Mouse (Mus musculus) c-Kit-positive CD71-positive TER-119-negative erythroid progenitor cells, embryonic 14.5 days (primary cell): ENCODE results near the gene Slc48a1.

Source experiments
- DNase-seq: peaks from one replicate; pipeline ENCODE4 v3.0.0-alpha.2; 2013; ENCODE audit warnings: low read depth

The Slc48a1 gene

DNA sequence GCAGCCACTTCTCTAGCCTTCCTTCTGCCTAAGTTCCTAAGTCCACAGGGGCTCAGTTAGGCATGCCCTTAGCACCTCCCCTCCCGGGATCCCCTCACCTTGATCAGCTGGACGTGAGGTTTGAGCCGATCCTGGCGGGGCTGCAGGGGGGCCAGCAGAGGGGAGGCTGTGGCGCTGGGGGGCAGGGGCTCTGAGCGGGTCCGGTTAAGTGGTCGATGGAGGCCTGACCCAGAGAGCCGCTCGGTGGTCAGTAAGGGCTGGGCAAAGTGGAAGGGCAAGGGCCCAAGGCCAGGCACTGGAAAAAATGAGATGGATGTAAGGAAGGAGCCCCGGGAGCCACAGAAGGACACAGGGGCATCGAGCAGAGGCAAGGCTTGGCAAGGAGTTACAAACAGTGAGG, 29.5 kb downstream of the Slc48a1 start:
- no peak for DNase-seq

DNA sequence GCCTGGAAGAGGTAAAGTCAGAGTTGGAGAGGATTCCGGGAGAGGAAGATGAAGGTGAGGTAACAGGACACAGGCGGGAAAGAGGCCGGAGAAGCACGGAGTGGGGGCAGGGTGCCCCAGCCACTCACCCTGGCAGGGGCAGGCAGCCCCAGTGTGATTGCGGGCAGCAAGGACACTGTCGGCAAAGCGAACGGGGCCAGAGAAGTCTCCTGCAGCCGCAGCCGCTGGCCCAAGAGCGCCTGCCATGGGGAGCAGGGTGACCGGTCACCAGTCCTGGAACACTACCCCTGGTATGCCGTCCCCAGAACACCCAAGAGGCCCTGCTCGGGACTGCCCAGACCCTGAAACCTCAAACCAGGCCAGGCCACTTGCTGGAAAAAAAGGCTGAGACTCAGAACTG, 30.2 kb downstream of the Slc48a1 start:
- no peak for DNase-seq

DNA sequence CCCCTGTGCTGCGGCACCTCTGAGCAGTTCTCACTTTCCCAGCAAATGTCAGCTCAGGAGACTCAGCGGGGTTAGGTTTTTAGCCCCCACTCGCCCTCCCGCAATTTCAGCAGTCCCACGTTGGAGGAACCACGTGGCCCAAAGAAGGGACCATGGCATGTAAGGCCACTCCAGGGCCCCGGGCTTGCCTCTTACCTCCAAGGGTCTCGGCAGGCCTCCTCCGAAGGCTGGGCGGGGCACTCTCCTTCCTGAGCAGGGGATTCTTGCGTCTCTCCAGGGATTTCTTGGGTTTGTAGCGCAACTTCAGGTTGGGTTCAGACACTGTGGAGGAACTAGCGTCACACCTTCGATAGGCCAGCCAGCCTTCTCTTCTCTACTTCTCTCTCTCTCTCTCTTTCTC, 30.9 kb downstream of the Slc48a1 start:
- DNase-seq, result no peak

DNA sequence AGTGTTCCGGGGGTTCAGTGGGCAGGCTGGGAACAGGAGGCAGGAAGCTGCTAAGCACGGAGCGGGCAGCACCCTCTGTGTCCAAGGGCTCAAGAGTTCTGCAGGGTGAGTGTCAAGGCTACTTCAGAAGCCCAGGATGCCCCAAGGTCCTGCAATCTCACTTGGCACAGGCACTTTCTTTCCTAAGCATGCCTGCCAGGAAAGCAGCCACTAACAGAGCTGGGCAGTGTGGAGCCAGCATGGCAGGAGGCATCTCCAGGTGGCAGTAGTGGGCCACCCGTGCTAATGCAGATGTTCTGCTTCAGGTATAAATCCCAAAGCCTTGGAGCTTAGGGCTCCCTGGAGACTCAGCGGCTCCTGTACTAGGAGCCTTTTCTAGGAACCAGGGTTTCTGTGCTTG, 31.6 kb downstream of the Slc48a1 start:
- no peak for DNase-seq

DNA sequence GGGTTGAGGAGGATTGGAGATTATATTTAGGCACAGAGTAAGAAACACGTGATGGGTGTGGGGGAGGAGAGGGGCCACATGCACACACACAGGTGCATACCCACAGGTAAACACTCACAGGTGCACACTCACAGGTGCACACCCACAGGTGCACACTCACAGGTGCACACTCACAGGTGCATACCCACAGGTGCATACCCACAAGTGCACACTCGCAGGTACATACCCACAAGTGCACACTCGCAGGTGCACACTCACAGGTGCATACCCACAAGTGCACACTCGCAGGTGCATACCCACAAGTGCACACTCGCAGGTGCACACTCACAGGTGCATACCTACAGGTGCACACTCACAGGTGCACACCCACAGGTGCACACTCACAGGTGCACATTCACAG, 32.1 kb downstream of the Slc48a1 start:
- no peak for DNase-seq

DNA sequence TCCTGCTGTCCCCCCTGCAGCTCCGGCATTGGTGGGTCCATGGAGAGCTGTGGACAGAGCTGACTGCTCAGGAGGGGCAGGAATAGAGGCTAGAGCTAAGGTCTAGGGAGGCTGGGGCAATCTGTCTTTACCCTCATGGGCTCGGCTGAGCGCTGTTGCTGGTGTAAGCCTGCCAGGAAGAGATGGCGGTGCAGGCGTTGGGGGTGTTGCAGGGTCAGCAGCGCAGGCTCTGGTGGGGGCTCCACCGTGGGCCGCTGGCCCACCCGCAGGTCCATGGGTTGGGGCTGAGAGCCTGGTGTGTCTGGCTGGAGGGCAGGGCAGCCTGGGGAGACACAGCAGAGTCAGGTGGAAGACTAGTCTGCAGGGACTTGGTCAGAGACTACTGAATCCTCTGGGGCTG, 33.0 kb downstream of the Slc48a1 start:
- DNase-seq, result no peak

DNA sequence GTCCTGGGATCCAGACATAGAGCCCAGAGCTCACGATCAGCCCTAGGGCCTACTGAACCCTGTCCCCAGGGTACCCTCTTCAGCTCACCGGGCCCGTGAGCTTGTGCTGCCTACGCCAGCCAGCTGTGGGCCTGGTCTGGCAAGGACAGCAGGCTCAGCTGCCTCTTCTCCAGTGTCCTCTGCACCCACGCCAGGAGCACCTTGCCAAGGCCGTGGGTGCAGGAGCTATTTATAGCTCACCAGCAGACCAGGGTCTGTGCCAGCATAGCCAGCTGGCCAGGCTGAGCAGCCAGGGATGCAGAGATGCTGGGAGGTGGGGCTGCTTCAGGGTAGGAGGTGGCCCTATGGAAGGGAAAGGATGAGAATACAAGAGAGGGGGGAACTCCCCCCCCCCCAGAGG, 33.8 kb downstream of the Slc48a1 start:
- DNase-seq, result no peak

DNA sequence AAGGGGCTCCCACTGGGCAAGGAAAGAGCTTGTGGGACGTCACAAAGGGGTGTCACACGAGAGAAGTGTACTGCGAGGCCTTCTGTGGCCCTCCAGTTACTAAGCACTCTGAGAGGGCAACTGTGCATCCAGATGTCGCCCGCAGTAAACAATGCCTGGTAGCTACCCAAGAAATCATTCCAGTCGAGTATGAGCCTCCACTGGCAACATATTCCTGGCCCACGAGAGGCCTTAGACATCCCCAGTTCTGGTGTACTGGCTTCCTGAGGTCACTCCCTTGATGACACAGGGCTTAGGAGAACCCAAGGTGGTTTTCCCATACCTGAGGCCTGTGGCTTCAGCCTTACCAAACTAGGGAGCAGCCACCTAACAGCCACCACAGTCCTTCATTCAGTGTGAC, 34.6 kb downstream of the Slc48a1 start:
- no peak for DNase-seq

DNA sequence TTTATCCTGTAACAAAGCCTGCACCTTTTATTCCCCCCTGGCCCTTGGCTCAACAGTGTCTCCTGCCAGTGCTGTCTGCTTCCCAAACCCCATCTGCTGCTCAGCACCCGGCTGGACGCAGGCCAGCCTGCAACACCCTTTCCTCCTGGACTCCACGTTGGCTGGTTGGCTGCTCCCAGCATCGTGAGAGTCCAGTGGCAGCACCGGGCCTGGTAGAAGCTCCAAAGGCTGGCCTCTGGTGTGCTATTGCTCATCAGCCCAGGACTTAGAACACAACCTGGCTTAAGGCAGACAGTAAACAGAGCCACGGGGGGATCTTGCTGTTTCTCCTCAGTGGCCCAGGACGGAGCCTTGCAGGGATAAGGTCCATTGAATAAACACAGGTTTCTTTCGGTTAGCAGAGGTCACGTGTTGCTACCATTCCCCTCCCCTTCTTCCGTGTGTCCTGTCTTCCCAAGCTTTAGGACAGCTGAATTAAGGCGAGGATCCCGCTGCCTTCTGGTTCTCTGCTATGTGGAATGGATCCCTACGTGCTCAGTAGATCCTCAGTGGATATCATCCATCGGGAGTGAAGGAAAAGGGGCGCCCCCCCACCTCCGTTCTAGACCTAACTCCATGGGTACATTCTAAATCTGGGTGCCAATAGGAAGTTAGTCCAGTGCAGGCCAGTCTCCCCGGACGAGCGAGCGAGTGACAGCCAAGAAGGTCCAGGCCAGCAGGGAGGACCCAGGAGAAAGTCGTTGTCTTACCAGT, 35.3 kb downstream of the Slc48a1 start:
- no peak for DNase-seq

DNA sequence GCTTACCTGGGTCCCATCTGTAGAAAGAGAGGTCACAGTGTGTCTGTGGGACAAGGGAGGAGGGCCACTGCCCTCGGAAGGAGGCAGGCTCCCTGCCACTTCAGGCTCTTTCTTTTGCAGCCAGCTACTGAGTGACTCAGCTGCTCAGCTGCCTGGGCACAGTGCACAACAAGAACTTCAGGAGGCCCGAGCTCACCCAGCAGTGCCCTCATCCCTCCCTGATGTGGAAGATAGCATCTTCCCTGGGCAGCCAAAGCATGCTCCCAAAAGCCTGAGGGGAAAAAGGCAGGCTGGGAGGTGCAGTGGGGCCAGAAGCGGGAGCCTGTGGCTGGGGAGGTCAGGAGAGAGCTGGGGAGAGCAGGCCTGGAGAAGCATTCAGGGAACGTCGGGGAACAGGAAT, 36.4 kb downstream of the Slc48a1 start:
- no peak for DNase-seq

DNA sequence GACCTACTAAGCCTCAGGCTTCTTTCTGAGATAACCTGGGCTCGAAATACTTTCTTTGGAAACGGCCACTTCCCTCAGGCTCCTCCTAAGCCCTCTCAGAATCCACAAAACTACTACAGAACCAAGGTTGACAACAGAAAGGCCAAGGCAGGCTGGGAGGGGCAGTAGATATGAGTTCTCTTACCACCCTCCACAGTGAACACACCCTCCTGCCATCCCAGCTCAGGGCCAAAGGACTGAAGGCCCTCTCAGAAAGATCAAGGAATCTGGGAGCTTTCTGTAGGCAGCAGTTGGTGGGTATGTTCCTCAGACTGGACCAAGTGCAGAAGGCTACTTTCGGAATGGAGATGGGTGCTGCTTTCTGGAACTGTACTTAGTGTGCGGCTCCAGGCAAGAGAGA, 36.9 kb downstream of the Slc48a1 start:
- no peak for DNase-seq

DNA sequence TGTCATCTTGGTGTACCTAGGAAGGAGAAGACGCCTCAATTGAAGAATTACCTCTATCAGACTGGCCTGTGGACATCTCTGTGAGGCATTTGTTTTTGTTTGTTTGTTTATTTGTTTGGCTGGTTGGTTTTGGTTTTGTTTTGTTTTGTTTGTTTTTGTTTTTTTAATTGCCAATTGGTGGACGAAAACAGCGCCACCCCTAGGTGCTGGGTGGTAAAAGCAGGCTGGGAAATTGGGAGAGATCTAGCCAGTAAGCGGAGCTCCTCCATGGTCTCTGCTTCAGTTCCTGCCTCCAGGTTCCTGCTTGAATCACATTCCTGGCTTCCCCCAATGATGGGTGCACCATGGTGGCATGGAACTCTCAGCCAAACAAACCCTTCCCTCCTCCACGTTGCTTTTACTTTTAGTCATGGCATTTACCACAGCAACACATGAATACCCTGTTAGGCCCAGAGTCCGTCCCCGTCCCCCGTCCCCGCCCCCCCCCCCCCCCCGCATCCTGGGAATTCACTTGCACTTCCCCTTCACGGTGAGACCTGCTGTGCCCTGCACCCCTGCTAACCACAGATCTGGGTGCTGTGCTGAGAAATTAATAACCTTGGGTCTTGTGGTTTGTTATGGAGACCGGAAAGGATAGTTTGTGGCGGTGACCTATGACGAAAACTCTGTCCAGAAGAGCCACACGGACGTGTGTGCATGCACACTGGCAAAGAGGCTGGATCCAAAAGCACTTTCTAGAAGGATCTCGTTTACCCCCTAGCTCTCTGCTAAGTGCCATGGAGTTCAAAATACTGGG, 38.1 kb downstream of the Slc48a1 start:
- DNase-seq, result no peak

DNA sequence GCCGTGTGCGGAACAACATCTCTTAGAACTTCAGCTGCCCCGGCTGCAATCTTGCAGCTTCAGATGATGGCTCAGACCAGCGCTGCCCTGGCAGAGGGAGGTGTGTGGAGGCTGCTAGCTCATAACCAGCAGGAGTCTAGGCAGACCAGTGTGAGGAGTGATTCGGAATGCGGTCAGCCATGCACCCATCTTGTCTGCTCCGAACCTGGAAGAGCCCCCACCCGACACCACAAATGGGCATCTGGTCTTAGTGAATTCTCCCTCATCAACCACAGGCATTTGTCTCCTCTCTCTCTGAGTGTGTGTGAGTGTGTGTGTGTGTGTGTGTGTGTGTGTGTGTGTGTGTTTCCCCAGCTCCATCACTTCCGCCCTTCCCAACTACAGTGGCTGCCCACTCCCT, 41.6 kb downstream of the Slc48a1 start:
- DNase-seq, result no peak

DNA sequence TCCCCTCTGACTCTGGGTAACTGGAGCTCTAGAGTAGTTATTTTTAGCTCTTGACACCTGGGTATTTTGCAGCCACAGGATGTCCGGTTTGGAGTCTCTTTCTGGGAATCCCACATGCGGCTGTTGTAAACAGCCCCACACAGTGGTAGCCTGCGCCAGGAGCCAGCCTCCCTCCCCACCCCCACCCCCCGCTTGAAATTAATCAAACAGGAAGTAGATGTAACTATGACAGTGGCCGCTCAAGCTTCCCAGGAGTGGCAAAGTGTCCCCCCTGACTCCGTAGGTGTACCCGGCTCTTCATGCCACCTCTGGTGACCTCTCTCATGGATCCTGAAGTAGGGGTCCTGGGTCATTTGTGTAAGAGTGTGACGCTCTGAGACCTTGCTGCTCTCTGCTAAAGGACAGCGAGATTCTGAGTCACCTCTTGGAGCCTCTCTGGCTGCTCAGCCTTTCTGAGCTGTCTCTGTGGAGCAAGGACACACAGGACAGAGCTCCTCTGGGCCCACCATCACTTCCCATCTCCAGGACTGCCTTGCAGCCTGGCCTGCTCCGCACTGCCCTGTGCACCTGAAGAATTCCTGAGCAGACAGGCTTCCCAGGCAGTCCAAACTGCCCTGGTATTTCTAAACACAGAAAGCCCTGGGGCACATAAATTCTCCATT, 43.1 kb downstream of the Slc48a1 start:
- no peak for DNase-seq

DNA sequence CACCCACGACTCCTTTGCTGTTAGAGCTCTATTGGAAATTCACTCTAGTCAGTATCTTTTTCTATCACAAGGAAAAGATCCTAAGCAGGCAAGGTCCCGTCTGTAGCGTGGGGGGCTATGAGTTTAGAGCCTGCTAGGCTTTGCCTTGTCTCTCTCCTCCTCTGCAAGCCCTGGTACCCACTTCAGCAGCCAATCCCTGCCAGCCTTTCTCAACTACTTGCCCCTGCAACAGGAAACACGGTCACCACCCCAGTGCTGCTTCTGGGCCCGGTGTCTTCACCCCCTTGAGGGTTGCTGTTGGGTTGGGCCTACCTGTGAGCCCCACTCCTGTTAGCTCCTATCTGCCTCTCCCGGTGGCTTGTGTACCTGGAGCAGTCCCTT, 43.7 kb downstream of the Slc48a1 start:
- no peak for DNase-seq

DNA sequence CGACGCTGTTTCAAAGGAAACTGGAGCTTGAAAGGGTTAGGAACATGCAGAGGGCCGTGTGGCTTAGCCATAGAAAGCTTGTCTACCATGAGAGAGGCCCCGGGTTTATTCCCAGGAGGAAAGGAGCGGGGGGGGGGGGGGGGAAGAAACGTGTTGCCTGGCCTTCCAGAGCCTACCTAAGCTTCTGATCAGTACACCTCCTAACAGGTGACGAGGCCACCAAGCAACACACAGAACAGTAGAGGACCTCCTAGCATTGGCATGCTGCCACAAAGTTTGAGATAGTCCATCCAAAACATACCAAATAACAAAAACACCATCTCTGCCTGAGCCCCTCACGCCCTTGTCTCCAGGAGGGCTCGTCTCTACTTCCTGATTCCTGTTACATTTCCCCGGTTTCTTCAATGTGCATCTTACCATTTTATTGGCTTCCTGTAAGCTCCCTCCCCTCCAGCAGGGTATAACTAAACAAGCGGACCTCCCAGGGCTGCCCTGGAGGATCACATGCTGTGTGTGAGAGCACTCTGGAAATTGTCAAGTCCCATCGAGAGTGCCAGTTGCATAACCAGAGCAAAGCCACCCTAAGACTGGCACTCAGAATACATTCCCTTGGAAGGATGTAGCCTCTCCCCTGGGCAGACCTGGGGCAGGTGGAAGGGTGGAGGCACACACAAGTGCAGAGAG, 44.4 kb downstream of the Slc48a1 start:
- no peak for DNase-seq

DNA sequence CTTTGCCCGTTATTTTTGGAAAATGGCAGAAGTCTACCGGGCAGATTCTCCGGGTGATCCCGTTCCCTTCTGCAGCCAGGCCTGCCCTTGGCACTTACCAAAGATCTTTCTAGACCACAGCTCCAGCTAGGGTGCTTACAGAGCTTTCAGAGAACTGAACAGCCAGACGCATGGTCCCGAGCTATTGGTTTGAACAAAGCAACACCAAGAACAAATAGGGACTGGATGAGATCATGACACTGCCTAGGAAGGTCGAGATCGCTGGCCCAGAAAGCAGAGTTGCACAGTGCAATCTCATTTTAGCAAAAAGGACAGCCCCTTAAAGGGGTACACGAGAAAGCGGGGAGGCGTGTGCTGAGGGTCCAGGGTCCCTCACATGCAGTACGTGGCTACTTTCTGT, 45.2 kb downstream of the Slc48a1 start:
- no peak for DNase-seq

DNA sequence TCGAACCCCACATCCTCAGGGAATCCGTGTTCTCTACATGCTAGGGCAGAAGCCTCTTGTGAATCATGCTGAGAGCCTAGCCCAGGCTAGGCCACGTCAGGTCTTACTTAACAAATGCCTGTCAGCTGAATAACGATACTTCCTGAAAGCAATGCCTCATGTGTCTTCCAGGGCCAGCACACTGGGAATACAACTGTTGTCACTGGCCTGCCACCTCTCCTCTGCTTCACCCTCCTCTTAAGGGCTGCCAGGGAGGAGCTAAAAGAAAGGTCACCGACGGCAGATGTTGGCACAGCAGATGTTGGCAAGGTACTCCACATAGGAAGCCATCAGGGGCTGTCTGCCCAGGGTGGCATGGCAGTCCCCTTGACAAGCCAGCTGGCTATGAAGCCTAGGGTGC, 45.7 kb downstream of the Slc48a1 start:
- DNase-seq, result no peak

DNA sequence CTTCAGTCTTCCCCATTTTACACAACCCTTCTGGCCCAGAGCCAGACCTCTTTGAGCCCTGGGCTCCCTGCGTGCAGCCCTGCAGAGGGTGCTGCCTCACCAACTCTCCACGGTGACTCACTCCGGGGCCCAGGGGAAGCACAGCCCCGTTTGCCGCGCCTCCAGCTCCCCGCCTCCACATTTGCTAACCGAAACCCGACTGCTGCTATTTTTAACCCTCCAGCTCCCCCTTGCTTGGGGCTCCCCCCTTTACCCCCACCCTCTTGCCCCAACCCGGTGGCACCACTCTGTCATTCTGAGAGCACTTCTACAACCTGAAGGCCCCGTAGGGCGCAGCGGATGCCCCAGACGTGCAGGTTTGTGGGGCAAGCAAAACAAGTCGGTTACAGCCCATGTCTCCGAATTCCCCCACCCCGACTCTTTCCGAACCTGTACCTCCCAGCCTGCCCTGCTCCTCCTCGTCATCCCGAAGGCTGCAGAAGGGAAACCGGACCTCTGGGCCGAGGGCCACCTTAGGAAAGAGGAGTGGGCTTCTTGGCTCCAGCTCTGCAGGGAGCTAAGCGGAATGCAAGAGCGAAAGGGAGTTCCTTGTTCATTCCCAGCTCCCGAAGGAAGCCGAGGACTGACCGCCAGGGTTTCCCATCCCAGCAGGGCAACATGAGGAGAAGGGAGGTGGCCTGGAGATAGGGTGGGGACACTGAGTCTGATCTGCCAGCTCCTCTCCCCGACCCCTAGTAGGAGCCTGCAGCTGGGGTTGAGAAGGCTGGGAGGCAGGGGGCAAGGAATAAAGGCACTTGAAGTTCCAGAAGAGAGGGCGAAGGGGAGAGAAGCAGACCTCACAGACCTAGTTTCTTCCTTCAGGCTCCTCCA, 47.0 kb downstream of the Slc48a1 start:
- DNase-seq, result peak; percentile 85

DNA sequence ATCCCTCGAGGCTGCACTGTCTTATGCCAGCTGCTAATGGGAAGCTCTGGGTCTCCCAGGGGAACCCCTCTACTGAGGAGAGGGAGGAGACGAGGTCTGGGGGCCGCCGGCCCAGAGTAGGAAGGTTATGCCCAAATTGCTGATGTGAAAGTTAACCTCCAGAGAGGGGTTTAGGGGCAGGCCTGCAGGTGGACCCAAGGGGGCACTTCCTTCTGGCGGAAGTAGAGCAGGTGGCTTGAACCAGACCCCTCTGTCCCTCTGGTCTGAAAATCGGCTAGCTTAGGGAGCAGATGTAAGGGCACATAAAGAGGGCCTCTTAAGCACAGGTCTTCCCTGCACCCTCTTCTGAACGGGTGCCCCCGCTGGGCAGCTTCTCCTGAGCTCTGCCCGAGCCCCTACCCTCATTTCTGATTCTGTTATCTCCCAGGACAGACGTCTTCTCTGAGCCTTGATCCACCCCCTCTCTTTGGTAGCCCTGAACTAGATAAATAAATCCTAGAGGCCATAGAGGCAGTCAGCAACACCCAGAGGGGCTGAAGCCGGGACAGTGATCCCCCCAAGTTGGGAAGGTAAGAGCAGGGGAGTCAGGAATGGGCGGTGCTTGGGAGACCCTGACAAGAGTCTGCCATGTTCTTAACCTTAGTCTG, 47.7 kb downstream of the Slc48a1 start:
- no peak for DNase-seq

DNA sequence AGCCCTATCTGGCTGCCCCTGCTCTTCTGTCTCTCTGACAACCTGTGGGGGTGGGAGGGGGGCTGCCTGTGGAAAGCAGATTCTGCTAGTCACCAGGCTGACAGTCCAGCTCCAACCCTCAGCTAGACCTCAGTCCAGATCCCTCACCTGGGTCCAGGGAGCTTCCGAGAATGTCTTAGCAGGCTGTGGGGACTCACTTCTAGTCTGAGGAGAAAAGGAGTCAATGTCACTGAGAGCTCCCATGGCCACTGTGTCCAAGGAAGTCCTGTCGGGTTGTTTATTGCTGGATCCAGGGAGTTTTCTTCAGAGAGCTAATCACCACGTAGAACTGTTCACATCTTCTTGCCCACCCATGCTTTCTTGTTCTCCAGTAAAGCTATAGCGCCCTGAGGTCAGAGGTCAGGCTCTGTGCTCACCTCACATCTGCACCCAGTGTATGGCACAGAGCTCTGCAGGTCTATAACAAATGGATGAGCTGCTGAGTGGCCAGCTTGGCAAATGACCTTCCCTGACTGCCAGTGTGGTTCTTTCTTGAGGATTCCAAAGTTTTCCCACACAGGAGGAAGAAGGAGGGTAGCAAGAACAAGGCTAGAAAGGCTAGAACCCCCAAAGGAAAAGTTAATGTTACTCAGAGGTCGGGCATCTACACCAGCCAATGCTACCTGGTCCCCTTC, 48.4 kb downstream of the Slc48a1 start:
- DNase-seq, result no peak
